Mouse (Mus musculus) common myeloid progenitor, adult 5-6 weeks (primary cell): ENCODE measurements at regions not wholly inside any gene's neighbourhood (a gene's known extent, or its start where the extent isn't known, plus 50 kb on each side); places are given as distances from the start of the nearest gene placed in this dataset.

ENCODE experiments used
- ATAC-seq: replicated peaks from 2 replicates; pipeline ENCODE4 v1.8.0; 2016; ENCODE audit warnings: low read depth, mild to moderate bottlenecking, moderate TSS enrichment, inconsistent platforms; ENCODE audit not compliant: poor library complexity, severe bottlenecking

- ATAC-seq, result no peak
These were observed 258.4 kb downstream of the Slc4a3 start for GRCm38 (mm10) chr1:75804473-75804872.

DNA sequence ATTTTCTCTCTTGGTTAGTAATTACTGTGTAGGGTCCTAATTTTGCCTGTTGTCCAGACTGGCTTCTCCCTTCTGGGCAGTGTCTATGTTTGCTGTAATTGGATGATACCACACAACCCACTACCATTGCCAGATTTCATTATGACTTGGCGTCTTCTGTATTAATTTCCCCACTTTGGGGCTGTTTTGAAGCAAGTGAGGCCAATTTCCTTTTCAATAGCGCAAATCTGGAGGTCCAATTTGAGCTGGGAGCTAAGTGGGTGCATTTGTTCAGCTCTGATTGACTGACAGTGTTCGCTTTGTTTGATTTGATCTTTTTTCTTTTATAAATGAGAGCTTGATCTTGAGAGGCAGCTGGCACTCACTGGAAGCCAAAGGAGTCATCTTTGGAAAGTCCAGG lies 266.4 kb downstream of the Slc4a3 start:
- no peak for ATAC-seq

DNA sequence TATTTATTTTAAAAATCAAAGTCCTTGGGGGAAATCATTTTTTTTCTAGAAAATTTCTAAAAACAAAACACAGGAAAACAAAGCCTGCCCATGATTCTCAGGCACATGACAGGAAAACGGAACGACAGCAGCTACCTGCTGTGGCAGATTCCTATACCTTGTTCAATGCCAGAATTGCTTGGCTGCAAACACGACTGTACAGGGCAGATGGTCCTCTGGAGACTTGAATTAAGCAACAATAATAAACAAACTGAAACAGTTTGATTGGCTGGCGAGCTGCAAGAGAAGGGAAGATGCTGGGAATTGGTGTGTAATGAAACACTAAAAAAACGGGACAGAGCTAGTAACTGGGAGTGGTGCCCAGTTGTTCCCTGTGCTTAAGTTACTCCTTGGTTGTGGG lies 280.1 kb downstream of the Slc4a3 start:
- no peak for ATAC-seq

DNA sequence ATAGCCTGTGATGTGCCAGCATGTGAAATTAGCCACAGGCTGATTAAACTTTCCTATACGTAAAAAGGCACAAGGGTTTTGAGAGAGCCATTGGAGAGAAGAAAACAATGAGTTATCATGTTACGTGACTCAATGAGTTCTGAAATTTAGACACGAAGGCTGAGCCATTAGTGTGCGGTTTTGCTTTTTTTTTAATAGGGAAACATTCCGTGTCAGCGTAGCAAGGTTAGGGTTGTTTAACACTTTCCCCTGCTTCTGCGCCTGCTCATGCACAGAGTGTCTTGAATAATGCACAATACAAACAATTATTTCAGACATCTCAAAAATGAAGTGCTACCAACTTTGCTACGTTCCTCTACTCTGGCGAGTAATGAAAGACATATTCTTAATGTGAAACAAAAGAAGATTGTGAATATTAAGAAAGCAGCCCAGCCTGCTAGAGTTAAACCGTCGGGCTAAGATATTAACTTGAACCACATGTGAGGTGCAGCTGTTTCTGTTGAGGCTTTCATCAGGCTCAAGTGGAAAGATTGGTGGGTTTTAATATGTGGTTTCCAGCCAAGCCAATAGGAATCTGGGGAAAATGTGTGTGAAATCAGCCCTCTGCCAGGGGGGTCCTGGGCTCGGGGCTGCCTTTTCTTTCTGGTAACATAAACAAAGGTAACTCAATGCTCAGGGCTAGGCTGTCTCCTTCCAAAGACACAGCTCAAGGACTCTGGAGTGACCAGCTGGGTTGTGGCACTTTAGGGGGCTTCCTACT lies 287.2 kb downstream of the Slc4a3 start:
- ATAC-seq, result no peak

DNA sequence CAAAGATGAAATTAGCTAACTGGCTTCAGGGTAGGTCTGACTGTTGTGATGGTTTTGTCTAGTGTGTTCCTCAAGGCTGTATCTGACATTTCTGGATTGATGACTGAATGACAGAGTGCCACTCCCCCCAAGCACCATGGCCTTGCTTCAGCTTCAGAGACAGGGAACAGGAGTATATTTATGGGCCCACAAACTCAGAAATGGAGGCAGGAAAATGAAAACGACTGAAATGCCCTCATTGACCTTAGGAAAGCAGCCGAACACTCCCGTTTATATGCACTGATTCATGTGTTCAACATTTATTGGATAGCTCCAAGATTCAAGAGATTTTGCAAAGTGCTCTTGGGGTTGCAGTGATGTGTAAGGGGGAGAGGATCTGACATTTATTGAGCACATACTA lies 288.3 kb downstream of the Slc4a3 start:
- ATAC-seq, result no peak

DNA sequence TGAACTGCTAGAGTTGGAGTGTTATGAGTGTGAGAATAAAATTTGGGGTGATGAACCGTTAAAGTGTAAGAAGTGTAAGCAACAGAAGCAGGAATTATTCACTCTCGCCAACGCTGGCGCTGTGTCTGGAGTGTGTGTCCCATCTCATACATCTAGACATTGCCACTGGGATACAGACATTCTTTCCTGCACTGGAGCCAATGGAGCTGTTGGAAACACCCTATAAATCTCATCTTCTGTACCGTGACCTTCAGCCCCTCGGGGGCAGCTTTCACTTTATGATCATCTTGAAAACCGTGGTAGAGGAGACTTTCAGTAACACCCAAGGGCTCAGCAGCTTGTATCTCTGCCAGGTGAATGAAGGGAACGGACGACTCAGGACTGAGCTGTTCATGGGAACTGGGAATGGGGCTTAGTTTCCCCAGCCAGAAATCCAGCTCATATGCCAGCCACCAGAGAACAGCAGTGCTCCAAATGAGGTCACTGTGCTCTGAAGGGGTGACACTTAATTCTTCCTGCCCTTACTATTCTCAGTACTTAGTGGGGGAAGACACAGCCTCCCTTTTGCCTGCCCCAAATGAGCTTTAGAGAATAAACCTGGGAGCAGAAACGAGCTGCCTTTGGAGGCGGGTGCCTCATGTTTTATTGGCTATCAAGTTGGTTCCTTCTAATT lies 293.6 kb downstream of the Slc4a3 start:
- no peak for ATAC-seq

DNA sequence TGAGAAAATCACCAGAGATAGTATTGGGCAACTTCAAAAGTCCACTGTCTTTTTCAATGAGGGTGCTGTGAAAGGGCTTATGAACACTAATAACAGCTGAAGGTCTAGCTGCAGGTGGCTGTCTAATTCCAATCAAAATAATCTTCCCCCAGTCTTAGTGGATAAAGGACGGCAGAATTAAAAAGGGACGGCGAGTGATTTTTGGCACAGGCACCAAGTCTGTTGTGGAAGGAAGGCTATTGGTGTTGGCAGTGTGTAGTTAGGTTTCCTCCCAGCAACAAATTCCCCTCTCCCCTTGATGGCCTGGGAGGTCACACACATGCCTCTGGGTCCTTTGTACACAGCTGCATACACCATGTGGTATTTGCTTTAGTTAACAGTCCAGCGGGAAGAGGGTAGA lies 296.3 kb downstream of the Slc4a3 start:
- no peak for ATAC-seq

- ATAC-seq, result no peak
These were observed 297.3 kb downstream of the Slc4a3 start for GRCm38 (mm10) chr1:75843326-75843725.

DNA sequence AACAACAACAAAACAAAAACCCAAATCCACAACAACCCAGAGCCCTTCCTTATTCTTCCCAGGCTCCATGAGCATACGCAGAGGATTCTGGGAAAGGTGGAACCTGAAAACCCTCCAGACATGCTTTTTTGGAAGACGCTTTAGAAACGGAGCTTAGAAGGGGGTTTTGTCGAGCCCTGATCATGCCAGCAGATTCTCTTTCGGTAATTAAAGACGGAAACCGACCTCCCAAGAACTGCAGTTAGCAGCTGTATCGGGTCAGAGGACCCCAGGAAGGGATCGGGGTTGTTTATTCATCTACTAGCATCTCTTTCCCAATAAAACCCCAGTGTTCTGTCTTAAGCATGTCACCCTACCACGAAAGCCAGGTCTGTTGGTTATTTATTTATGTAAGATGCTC lies 298.1 kb downstream of the Slc4a3 start:
- ATAC-seq, result no peak

DNA sequence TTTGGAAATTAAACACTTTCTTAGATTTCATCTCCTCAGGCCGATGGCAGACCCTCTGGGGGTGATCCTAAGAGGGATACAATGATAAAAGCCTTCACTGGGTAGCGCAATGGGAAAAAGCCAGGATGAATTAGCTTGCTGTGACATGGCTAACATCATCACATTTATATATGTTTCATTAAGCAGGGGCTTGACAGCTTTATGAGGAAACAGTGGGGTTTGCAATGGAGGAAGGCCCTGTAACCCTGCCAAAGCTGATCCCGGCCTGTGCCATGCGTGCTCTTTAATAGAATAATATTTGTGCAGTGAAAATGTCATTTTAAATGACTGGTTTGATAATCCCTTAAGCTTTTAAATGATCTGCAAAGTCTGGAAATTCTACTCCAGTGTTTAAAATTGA lies 298.5 kb downstream of the Slc4a3 start:
- no peak for ATAC-seq

DNA sequence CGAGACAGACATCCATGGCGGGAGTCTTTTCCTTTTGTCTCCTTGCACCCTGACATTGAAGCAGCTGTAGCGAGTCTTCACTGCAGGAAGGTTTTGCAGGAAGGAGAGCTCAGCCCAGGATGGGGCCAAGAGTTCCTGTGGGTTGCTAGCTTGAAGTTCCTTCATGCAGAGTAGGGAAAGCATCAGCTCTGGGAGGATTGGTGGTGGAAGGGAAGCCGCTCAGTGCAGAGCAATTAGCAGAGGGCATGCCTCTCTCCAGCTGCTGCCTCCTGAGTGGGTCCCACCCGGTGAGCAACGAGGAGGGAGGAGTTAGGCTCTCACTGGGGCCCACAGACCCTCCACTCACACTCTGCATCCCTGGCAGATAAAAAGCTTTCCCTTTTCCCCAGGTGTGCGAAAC lies 298.9 kb downstream of the Slc4a3 start:
- no peak for ATAC-seq

DNA sequence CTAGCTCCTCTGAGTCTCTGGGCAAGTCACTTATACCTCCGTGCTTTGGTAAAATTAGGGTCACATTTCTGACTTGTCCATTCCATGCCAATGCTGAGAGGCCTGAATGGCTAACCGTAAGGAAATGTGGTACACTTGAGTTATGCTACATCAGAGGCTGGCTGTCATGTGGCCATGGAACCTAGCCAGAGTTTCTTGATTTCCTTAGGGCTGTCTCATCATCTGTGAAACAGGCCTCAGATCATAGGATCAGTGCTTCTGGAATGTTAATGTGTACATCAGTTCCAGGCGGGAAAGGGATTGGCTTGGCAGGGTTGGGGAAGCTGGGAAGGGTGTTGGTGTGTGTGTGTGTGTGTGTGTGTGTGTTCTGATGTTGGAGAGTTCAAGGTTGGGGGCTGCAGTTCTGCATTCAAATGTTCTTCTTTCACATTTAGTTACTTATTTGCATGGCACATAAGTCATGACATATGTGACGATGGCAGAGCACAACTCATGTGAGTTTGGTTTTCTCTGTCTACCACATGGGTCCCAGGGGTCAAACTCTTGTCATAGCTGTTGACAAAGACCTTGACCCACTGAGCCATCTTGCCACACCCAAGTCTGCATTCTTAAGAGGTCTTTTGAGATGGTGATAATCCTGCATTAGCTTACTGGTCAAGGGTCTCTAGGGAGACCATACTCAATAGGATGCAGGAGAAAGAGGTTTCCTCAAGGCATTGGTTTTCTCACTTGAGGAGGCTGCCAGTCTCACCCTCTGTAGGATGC lies 299.9 kb downstream of the Slc4a3 start:
- no peak for ATAC-seq

- ATAC-seq, result no peak
These were observed 301.6 kb downstream of the Slc4a3 start for GRCm38 (mm10) chr1:75847681-75848080.

GRCm38 (mm10) chr1:75848436-75848835 lies 302.4 kb downstream of the Slc4a3 start:
- ATAC-seq, result no peak

- no peak for ATAC-seq
These were observed 304.1 kb downstream of the Slc4a3 start for GRCm38 (mm10) chr1:75850131-75850530.

DNA sequence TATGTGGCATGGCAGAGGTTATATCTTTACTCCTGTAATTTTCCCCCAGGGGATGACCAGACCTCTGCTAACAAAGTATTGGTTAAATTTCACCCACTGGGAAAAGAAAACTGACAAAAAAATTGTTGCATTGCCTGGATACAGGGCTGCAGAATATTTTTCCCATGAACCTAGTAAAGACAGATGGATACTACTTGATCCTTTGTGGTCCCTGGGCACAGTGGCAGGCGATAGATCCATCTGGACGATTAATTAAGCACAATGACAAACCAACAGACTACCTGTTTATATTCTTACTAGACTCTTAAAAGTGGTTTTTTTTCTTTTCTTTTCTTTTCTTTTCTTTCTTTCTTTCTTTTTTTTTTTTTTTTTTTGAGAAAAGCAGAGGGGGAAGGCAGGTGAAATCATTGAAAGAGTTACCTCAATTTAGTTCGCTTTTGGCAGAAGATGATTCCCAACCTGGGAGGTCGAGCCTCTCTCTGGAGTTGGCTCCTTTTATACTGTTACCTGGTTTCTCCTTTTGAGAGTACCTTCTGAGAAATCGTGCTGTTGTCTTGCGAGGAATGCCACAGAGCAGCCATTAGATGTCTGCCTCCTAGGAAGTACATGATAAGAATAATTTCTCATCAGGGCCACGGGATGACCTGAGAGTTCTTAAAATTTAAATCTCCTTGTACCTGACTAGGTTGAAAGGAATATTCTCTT lies 312.6 kb downstream of the Slc4a3 start:
- ATAC-seq, result no peak

DNA sequence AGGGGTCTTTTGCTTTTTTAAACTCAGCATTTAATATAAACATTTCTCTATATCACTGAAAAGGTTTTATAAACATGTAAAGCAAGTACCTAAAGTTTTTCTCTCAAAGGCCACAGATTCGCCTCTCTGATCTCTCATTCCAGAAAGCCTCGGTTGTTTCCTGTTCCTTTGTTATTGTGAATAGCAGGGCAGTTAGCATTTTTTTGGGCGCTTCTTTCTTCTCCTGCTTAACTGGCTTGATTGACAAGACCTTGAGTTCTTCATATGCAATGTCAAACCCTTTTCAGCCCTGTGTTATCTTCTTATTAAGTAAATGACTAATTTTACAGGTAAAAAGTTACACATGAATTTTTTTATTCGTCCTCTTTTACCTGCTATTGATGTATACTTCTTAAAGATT lies 316.7 kb downstream of the Slc4a3 start:
- no peak for ATAC-seq

DNA sequence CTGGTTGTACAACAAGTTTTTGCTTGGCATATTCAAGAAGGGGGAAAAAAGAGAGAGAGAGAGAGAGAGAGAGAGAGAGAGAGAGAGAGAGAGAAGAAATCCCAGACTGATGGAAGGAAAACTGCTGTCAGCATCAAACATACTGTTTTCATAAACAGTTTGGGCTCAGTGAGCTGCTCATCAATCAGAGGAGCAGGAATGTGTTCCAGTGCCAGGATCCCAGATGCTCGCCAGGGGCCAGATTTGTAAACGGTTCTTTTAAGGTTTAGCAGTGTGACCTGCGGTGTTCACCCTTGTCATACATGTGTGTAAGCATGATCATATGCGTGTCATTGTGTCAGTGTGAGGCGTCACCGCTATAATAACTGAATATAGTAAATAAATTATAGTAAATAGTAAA lies 320.5 kb downstream of the Slc4a3 start:
- no peak for ATAC-seq

- no peak for ATAC-seq
These were observed 323.3 kb downstream of the Slc4a3 start for GRCm38 (mm10) chr1:75869414-75869813.

DNA sequence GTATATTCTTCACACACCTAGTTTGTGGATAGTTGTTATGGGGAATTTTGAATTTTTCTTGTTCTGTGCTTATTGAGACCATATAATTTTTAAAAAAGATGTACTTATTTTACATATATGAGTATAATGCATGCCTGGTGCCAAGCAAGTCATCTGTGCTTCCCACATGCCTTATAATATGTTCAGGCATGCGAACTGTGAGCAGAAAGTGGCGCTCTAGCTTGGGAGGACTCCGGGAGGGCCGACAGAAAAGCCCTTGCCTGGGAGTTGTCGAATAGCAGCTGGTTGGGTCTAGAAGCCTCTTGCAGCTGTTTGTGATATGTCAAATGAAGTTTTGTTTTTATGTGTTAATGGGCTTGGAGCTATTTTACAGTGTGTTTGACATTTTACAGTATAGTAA lies 323.8 kb downstream of the Slc4a3 start:
- no peak for ATAC-seq

- no peak for ATAC-seq
These were observed 327.8 kb downstream of the Slc4a3 start for GRCm38 (mm10) chr1:75873911-75874310.
